Mouse (Mus musculus) G1E (cell line): ENCODE data around the gene Cd6.

ENCODE experiments used
- CTCF ChIP-seq: IDR thresholded peaks from 2 replicates; pipeline ENCODE4 v1.5.1; 2012; ENCODE audit warnings: low read depth, low read length, inconsistent platforms, mixed read lengths
- POLR2AphosphoS5 ChIP-seq: IDR thresholded peaks from 2 replicates; pipeline ENCODE4 v1.6.1; 2012; ENCODE audit warnings: low read depth, low read length, inconsistent platforms; ENCODE audit not compliant: insufficient replicate concordance
- TAL1 ChIP-seq: conservative IDR thresholded peaks from 2 replicates; pipeline ENCODE4 v1.6.1; 2012; ENCODE audit warnings: low read depth, low read length, inconsistent platforms, mixed read lengths

DNA sequence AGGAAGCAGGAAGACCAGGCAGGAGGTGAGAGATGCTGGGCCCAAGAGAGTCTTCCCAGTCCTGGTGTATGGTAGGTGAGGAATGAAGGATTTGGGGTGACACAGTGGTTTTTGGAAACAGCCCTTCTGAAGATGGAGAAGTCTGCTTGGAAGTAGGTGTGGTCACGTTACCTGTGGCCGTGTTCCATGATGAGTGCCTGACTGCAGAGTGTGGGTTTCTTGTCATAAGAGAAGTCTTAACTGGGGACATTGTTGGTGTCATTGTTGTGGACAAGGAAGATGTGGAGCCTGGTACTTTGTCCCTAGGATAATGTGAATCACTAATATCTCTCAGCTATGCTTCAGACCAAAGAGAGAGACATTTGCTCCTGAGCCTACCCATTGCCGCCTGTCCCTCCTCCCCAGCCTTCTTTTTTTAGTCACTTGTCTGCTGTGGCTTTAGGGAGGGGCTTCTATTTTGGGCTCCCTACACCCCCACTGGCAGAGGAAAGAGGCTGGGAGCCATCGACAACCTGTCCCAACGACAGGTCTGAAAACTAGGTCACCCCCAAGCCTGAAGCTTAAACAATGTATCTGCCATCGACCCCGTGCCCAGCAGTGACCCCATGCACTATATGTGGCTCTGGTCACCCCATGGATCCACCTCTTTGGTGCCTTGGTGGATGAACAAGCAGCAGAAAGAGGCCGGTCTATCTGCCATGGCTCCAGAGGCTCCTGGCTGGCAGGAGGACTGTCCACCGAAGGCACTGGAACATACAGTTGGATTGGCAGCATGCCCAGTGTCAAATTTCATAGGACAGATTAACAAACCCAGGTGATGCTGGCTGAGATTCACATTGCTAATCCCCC is 69.7 kb downstream of the Cd6 start:
- TF ChIP-seq CTCF (no peak), TAL1 (no peak), POLR2AphosphoS5 (no peak)
